Mouse (Mus musculus) ES-E14 (cell line): ENCODE measurements around the gene Efcab9. TPM values are rescaled to one million over a fixed set of nuclear protein-coding genes. Genes with fewer than 3 reads are reported as not detected.
A peak's percentile ranks its signal among the peaks of the same experiment; 100 is the strongest.

Experiments used
- DNase-seq: peaks from one replicate; pipeline ENCODE4 v3.0.0-alpha.2; 2013; ENCODE audit warnings: low read depth, low spot score
- H3K27ac ChIP-seq: 2 replicates; pipeline ENCODE4 v1.5.1; 2012; ENCODE audit warnings: low read depth, mild to moderate bottlenecking, low read length, moderate library complexity, mixed read lengths; ENCODE audit not compliant: poor library complexity, insufficient read depth, severe bottlenecking
- H3K36me3 ChIP-seq: 2 replicates; pipeline ENCODE4 v1.6.1; 2012; ENCODE audit warnings: mild to moderate bottlenecking, low read length, moderate library complexity, mixed read lengths; ENCODE audit not compliant: control insufficient read depth, poor library complexity, insufficient read depth, severe bottlenecking
- H3K4me1 ChIP-seq, 2 experiments: fragments of 150-350 bp in 1 of 2; sonication (generic) in 1 of 2; 2 replicates each; pipeline ENCODE4 v1.6.1; 2012; ENCODE audit warnings: low read length in 2 of 2, mild to moderate bottlenecking in 1 of 2, mixed read lengths in 1 of 2; ENCODE audit not compliant: control insufficient read depth in 2 of 2, insufficient read depth in 2 of 2, poor library complexity in 1 of 2
- H3K4me3 ChIP-seq, 2 experiments: fragments of 150-350 bp in 1 of 2; sonication (generic) in 1 of 2; 2 replicates each; pipeline ENCODE4 v1.5.1; 2012; ENCODE audit warnings: low read length in 2 of 2, low read depth in 1 of 2, mild to moderate bottlenecking in 1 of 2, mixed read lengths in 1 of 2; ENCODE audit not compliant: insufficient read depth in 1 of 2, poor library complexity in 1 of 2, severe bottlenecking in 1 of 2
- H3K9ac ChIP-seq: 2 replicates; pipeline ENCODE4 v1.6.1; 2012; ENCODE audit warnings: low read depth, mild to moderate bottlenecking, low read length, mixed read lengths; ENCODE audit not compliant: poor library complexity, insufficient read depth, severe bottlenecking
- H3K9me3 ChIP-seq: fragments of 150-350 bp; sonication (generic); 2 replicates; pipeline ENCODE4 v1.6.1; 2012; ENCODE audit warnings: low read depth, mild to moderate bottlenecking, low read length; ENCODE audit not compliant: control insufficient read depth, insufficient read depth
- CHD2 ChIP-seq: IDR thresholded peaks from 2 replicates; pipeline ENCODE4 v1.6.1; 2014; ENCODE audit warnings: mild to moderate bottlenecking, low read depth, low read length, inconsistent platforms
- HCFC1 ChIP-seq: IDR thresholded peaks from 2 replicates; pipeline ENCODE4 v1.6.1; 2012; ENCODE audit warnings: low read length, inconsistent platforms, borderline replicate concordance; ENCODE audit not compliant: insufficient read depth
- MAFK ChIP-seq: IDR thresholded peaks from 2 replicates; pipeline ENCODE4 v1.6.1; 2014; ENCODE audit warnings: mild to moderate bottlenecking, low read depth, low read length, inconsistent platforms; ENCODE audit not compliant: insufficient read depth
- ZC3H11A ChIP-seq: IDR thresholded peaks from 2 replicates; pipeline ENCODE4 v1.6.1; 2012; ENCODE audit warnings: low read depth, mild to moderate bottlenecking, inconsistent platforms, low read length, borderline replicate concordance
- ZNF384 ChIP-seq: IDR thresholded peaks from 2 replicates; pipeline ENCODE4 v1.6.1; 2012; ENCODE audit warnings: low read depth, low read length, inconsistent platforms
- in situ Hi-C, 2 experiments: fragments of 600-800 bp; cut with MboI; formaldehyde crosslinking; loops; one replicate each; pipeline ENCODE4 v1.15.1; 2025; ENCODE audit warnings: low sequenced_read_pairs in 2 of 2, inconsistent platforms in 1 of 2; ENCODE audit not compliant: unreplicated experiment in 2 of 2
- total RNA-seq: library from RNA; depleted of rRNA; stranded (reverse); fragments of 300-350 nt; gene quantifications from 2 replicates; pipeline ENCODE4 v1.2.3, GENCODE M21; 2012

Efcab9 gene
- total RNA-seq, 1 experiment, result 0.40 TPM

GRCm38 (mm10) chr11:32538846-32539245 is 7.0 kb upstream of the Efcab9 start:
- TF ChIP-seq MAFK (no peak), ZC3H11A (no peak), CHD2 (no peak), HCFC1 (no peak), ZNF384 (no peak)
- Histone ChIP-seq H3K4me3 (no peak overlapping the region), H3K4me1 (peaks cover 3 to 6% of the 10 kb centered on the region in 2 experiments; a peak in 2 of 4 replicates), H3K36me3 (no peaks in the 10 kb centered on the region; the same call in 1 of the 2 replicates), H3K9ac (no peak overlapping the region), H3K9me3 (no peaks in the 10 kb centered on the region), H3K27ac (no peak overlapping the region)
- DNase-seq, result no peak
- in situ Hi-C loops, result no loop called here

- Histone ChIP-seq H3K27ac (no peak overlapping the region), H3K9ac (no peak overlapping the region), H3K9me3 (no peaks in the 10 kb centered on the region), H3K36me3 (no peaks in the 10 kb centered on the region), H3K4me1 (peaks cover 3 to 6% of the 10 kb centered on the region in 2 experiments; a peak in 2 of 4 replicates), H3K4me3 (no peak overlapping the region)
- no peak for DNase-seq
- in situ Hi-C loops, result no loop called here
- TF ChIP-seq HCFC1 (no peak), ZC3H11A (no peak)
Measured at GRCm38 (mm10) chr11:32538435-32538834, 6.6 kb upstream of the Efcab9 start.

GRCm38 (mm10) chr11:32536954-32537353 is 5.1 kb upstream of the Efcab9 start:
- Histone ChIP-seq H3K36me3 (no peaks in the 10 kb centered on the region), H3K27ac (no peak overlapping the region), H3K9me3 (no peaks in the 10 kb centered on the region), H3K9ac (no peak overlapping the region), H3K4me3 (no peak overlapping the region), H3K4me1 (peaks cover 3 to 6% of the 10 kb centered on the region in 2 experiments; a peak in 2 of 4 replicates)
- TF ChIP-seq ZNF384 (no peak), CHD2 (no peak), ZC3H11A (no peak), MAFK (no peak), HCFC1 (no peak)
- peak; percentile 39 for DNase-seq
- in situ Hi-C loops, result no loop called here

GRCm38 (mm10) chr11:32535646-32536045 is 3.8 kb upstream of the Efcab9 start:
- H3K27ac ChIP-seq, result no peak overlapping the region
- in situ Hi-C loops, result no loop called here
- H3K4me1 ChIP-seq, result peaks cover 3 to 6% of the 10 kb centered on the region in 2 experiments; a peak in 2 of 4 replicates

GRCm38 (mm10) chr11:32534453-32535075 is 2.7 kb upstream of the Efcab9 start:
- in situ Hi-C loops, result no loop called here
- H3K4me1 ChIP-seq, result peaks cover 3 to 6% of the 10 kb centered on the region in 2 experiments; a peak in 2 of 4 replicates

More at GRCm38 (mm10) chr11:32535646-32536045, 3.8 kb upstream of the Efcab9 start:
- no peak overlapping the region for H3K9ac ChIP-seq
- H3K9me3 ChIP-seq, result no peaks in the 10 kb centered on the region
- H3K36me3 ChIP-seq, result no peaks in the 10 kb centered on the region
- H3K4me3 ChIP-seq, result no peak overlapping the region
- TF ChIP-seq CHD2, result no peak
- 0 out of 2 replicates have a peak, but pooled peaks have one; percentile 4 for TF ChIP-seq ZC3H11A
- no peak for TF ChIP-seq HCFC1
- no peak for TF ChIP-seq MAFK
- no peak for TF ChIP-seq ZNF384
- no peak for DNase-seq

More at GRCm38 (mm10) chr11:32534453-32535075, 2.7 kb upstream of the Efcab9 start:
- no peaks in the 10 kb centered on the region for H3K36me3 ChIP-seq
- no peak for DNase-seq
- TF ChIP-seq ZNF384 (no peak), ZC3H11A (no peak), CHD2 (no peak), MAFK (no peak), HCFC1 (no peak)
- H3K9ac ChIP-seq, result no peak overlapping the region
- no peaks in the 10 kb centered on the region for H3K9me3 ChIP-seq
- no peak overlapping the region for H3K27ac ChIP-seq
- H3K4me3 ChIP-seq, result no peak overlapping the region
